Mouse (Mus musculus) olfactory bulb, adult 2 months (tissue): ENCODE results near the gene Resp18.

Experiments used
- CTCF ChIP-seq: fragments of 200-500 bp; IDR thresholded peaks from 2 replicates; pipeline ENCODE4 v1.5.1; 2012; ENCODE audit warnings: low read depth, mild to moderate bottlenecking, low read length, moderate library complexity; ENCODE audit not compliant: insufficient read depth
- POLR2A ChIP-seq: fragments of 200-500 bp; IDR thresholded peaks from 2 replicates; pipeline ENCODE4 v1.6.1; 2012; ENCODE audit warnings: mild to moderate bottlenecking, low read depth, low read length, moderate library complexity; ENCODE audit not compliant: insufficient read depth

GRCm38 (mm10) chr1:75311694-75312093 lies 33.5 kb upstream of the Resp18 start:
- TF ChIP-seq CTCF (no peak), POLR2A (no peak)
